Mouse (Mus musculus) liver, adult 2 months (tissue): Measurements from ENCODE around the gene Spin1. TPM values are rescaled to one million over a fixed set of nuclear protein-coding genes. Genes with fewer than 3 reads are reported as not detected.

ENCODE experiments used
- DNase-seq: peaks from one replicate; pipeline ENCODE4 v3.0.0-alpha.2; 2011; ENCODE audit warnings: low read depth, low spot score; ENCODE audit errors: extremely low read depth
- H3K27ac ChIP-seq: fragments of 200-500 bp; replicated peaks from 2 replicates; pipeline ENCODE4 v1.5.1; 2012; ENCODE audit warnings: low read depth, mild to moderate bottlenecking, control low read depth, inconsistent platforms, low read length; ENCODE audit not compliant: insufficient read depth
- H3K27me3 ChIP-seq: fragments of 200-500 bp; 2 replicates; pipeline ENCODE4 v1.6.1; 2012; ENCODE audit warnings: mild to moderate bottlenecking, moderate library complexity, low read length, inconsistent platforms; ENCODE audit not compliant: control insufficient read depth, insufficient read depth
- H3K36me3 ChIP-seq: fragments of 200-500 bp; 2 replicates; pipeline ENCODE4 v1.6.1; 2012; ENCODE audit warnings: low read length, inconsistent platforms; ENCODE audit not compliant: control insufficient read depth, insufficient read depth
- H3K4me1 ChIP-seq: fragments of 200-500 bp; 2 replicates; pipeline ENCODE4 v1.6.1; 2011; ENCODE audit warnings: low read length; ENCODE audit not compliant: control insufficient read depth, insufficient read depth
- H3K4me3 ChIP-seq: fragments of 200-500 bp; 2 replicates; pipeline ENCODE4 v1.5.1; 2011; ENCODE audit warnings: low read depth, mild to moderate bottlenecking, control low read depth, low read length, moderate library complexity; ENCODE audit not compliant: insufficient read depth
- H3K79me2 ChIP-seq: fragments of 200-500 bp; 2 replicates; pipeline ENCODE4 v1.6.1; 2012; ENCODE audit warnings: inconsistent platforms, mild to moderate bottlenecking, low read length, moderate library complexity; ENCODE audit not compliant: control insufficient read depth, insufficient read depth
- H3K9ac ChIP-seq: fragments of 200-500 bp; 2 replicates; pipeline ENCODE4 v1.6.1; 2012; ENCODE audit warnings: low read depth, mild to moderate bottlenecking, control low read depth, inconsistent platforms, low read length
- CTCF ChIP-seq: fragments of 200-500 bp; IDR thresholded peaks from 2 replicates; pipeline ENCODE4 v1.5.1; 2011; ENCODE audit warnings: low read depth, low read length, control low read depth
- POLR2A ChIP-seq: fragments of 200-500 bp; IDR thresholded peaks from 2 replicates; pipeline ENCODE4 v1.6.1; 2011; ENCODE audit warnings: low read length, control low read depth; ENCODE audit not compliant: insufficient read depth; ENCODE audit errors: extremely low read depth
- WGBS: fragments of 180-500 bp; shearing (Covaris S2); methylation state at CpG from one replicate; pipeline ENCODE4 v1.1.7; 2018; 5-methylcytosine and 5-hydroxymethylcytosine counted together
- polyA plus RNA-seq: library from polyadenylated mRNA; depleted of rRNA; stranded (reverse); fragments of >200 nt; gene quantifications from 2 replicates; pipeline ENCODE4 v1.2.3, GENCODE M21; 2012
- total RNA-seq: library from RNA; depleted of rRNA; stranded (reverse); fragments of >200 nt; gene quantifications from 2 replicates; pipeline ENCODE4 v1.2.3, GENCODE M21; 2014

The Spin1 gene
- total and polyA plus RNA-seq, 2 experiments = 17.1 to 39.5 TPM

GRCm38 (mm10) chr13:51153670-51154030 lies 53.0 kb downstream of the Spin1 start:
- Histone ChIP-seq H3K4me3 (peak overlapping the region; percentile 34; the same call in 1 of the 2 replicates), H3K79me2 (no peaks in the 10 kb centered on the region; the same call in 1 of the 2 replicates), H3K27me3 (no peaks in the 10 kb centered on the region), H3K4me1 (peaks cover 20% of the 10 kb centered on the region), H3K27ac (peak overlapping the region; percentile 100), H3K36me3 (peaks cover 1% of the 10 kb centered on the region; the same call in 1 of the 2 replicates), H3K9ac (peak overlapping the region; percentile 80)
- peak; percentile 88 for DNase-seq
- no peak for TF ChIP-seq CTCF
- no peak for TF ChIP-seq POLR2A
- whole genome bisulfite sequencing = 28% methylated on average over 4 of the region's 4 CpGs

- H3K4me1 ChIP-seq = peaks cover 20% of the 10 kb centered on the region
- no peak overlapping the region for H3K4me3 ChIP-seq
- H3K27ac ChIP-seq = no peak overlapping the region
- no peak for TF ChIP-seq POLR2A
- no peak for TF ChIP-seq CTCF
- WGBS = 85% methylated on average over 15 of the region's 15 CpGs
- H3K27me3 ChIP-seq = no peaks in the 10 kb centered on the region
- DNase-seq = peak; percentile 26
- H3K79me2 ChIP-seq = no peaks in the 10 kb centered on the region
- H3K9ac ChIP-seq = no peak overlapping the region
- peaks cover 1% of the 10 kb centered on the region; the same call in 1 of the 2 replicates for H3K36me3 ChIP-seq
Observed at GRCm38 (mm10) chr13:51155178-51156013, 54.7 kb downstream of the Spin1 start.

- no peak for DNase-seq
- Histone ChIP-seq H3K4me3 (no peak overlapping the region), H3K27me3 (no peaks in the 10 kb centered on the region), H3K4me1 (peaks cover 20% of the 10 kb centered on the region), H3K79me2 (no peaks in the 10 kb centered on the region), H3K9ac (no peak overlapping the region), H3K36me3 (peaks cover 1% of the 10 kb centered on the region; the same call in 1 of the 2 replicates), H3K27ac (no peak overlapping the region)
- TF ChIP-seq POLR2A (no peak), CTCF (no peak)
- WGBS = 96% methylated on average over 6 of the region's 6 CpGs
Observed at GRCm38 (mm10) chr13:51156014-51156386, 55.3 kb downstream of the Spin1 start.

- H3K9ac ChIP-seq = no peak overlapping the region
- no peak for TF ChIP-seq CTCF
- TF ChIP-seq POLR2A = no peak
- H3K27ac ChIP-seq = no peak overlapping the region
- H3K36me3 ChIP-seq = peaks cover 1% of the 10 kb centered on the region; the same call in 1 of the 2 replicates
- H3K79me2 ChIP-seq = no peaks in the 10 kb centered on the region
- 76% methylated on average over 3 of the region's 3 CpGs for WGBS
- no peak for DNase-seq
- no peak overlapping the region for H3K4me3 ChIP-seq
- H3K27me3 ChIP-seq = no peaks in the 10 kb centered on the region
- peaks cover 20% of the 10 kb centered on the region for H3K4me1 ChIP-seq
Observed at GRCm38 (mm10) chr13:51157291-51157690, 56.6 kb downstream of the Spin1 start.

GRCm38 (mm10) chr13:51161672-51162071 lies 61.0 kb downstream of the Spin1 start:
- Histone ChIP-seq H3K4me1 (no peaks in the 10 kb centered on the region), H3K79me2 (no peaks in the 10 kb centered on the region), H3K27me3 (no peaks in the 10 kb centered on the region), H3K36me3 (no peaks in the 10 kb centered on the region), H3K27ac (no peak overlapping the region), H3K4me3 (no peak overlapping the region), H3K9ac (no peak overlapping the region)
- 82% methylated on average over 2 of the region's 2 CpGs for WGBS
- TF ChIP-seq POLR2A (no peak), CTCF (no peak)
- no peak for DNase-seq

- no peak overlapping the region for H3K4me3 ChIP-seq
- H3K4me1 ChIP-seq = no peaks in the 10 kb centered on the region
- no peaks in the 10 kb centered on the region for H3K27me3 ChIP-seq
- DNase-seq = no peak
- no peak overlapping the region for H3K9ac ChIP-seq
- TF ChIP-seq POLR2A = no peak
- no peak for TF ChIP-seq CTCF
- no peaks in the 10 kb centered on the region for H3K79me2 ChIP-seq
- no peaks in the 10 kb centered on the region for H3K36me3 ChIP-seq
- no peak overlapping the region for H3K27ac ChIP-seq
- WGBS = 92% methylated on average over 6 of the region's 6 CpGs
Observed at GRCm38 (mm10) chr13:51162246-51162645, 61.6 kb downstream of the Spin1 start.
